Mouse (Mus musculus): ENCODE measurements around the gene Gm20708.

GRCm38 (mm10) chr11:117825333-117826101, 16.0 kb downstream of the Gm20708 start, which contains the start of the genes Afmid and Tk1:
- TF ChIP-seq CTCF (IDR thresholded peaks at IDR 0.05; ENCODE audit: extremely low read depth, insufficient read depth, low read length) (no peak), POLR2A (IDR thresholded peaks at IDR 0.05; ENCODE audit: extremely low read depth, insufficient read depth, low read length) (no peak)
